In genomic region chr4:105347911-105348310, GRCm38 (mm10) we compare ENCODE assay signal across 17 mouse cellular contexts.
A peak's percentile ranks its signal among the peaks of the same experiment; 100 is the strongest.
DNase-seq lines count a peak whose midpoint lies in the region; ATAC-seq lines count a peak whose summit lies in the region.
"Had no signal": no experiment of that assay in that cellular context is flagged by ENCODE, and none has a peak within 500 bp of the region (broad histone marks: within the 10 kb centered on the region; RNA-seq: fewer than 3 reads in every experiment).

No protein-coding gene starts in this region.

- no peaks in the 10 kb centered on the region for H3K36me3 ChIP-seq in kidney, embryonic 16.5 days (ENCODE audit: insufficient read depth, low read length)
- H3K36me3 ChIP-seq in limb, embryonic 13.5 days: no peaks in the 10 kb centered on the region
- H3K36me3 ChIP-seq: forebrain, embryonic 12.5 days; midbrain, embryonic 15.5 days had no signal

- peak; percentile 87 for ATAC-seq in kidney, embryonic 16.5 days (ENCODE audit: low FRiP score, low TSS enrichment)
- ATAC-seq in limb, embryonic 13.5 days (ENCODE audit: low FRiP score, low read depth): peak; percentile 16; the same call in 1 of the 2 replicates
- ATAC-seq: midbrain, embryonic 15.5 days had no signal

- H3K9ac ChIP-seq in kidney, embryonic 16.5 days (replicated peaks; ENCODE audit: low read length): no peak overlapping the region
- H3K9ac ChIP-seq in limb, embryonic 13.5 days: no peak overlapping the region
- H3K9ac ChIP-seq: forebrain, embryonic 12.5 days; liver, embryonic 14.5 days; midbrain, embryonic 15.5 days had no signal

- no peaks in the 10 kb centered on the region for H3K9me3 ChIP-seq in kidney, embryonic 16.5 days (ENCODE audit: low read length)
- H3K9me3 ChIP-seq in limb, embryonic 13.5 days: no peaks in the 10 kb centered on the region
- H3K9me3 ChIP-seq: forebrain, embryonic 12.5 days; midbrain, embryonic 15.5 days had no signal

- DNase-seq in kidney, adult 8-10 months: no peak
- peak; percentile 67 for DNase-seq in embryo, embryonic 10.5 days (ENCODE audit: low spot score)
- peak; percentile 43 for DNase-seq in embryo, embryonic 11.5 days (ENCODE audit: low read depth, low spot score)
- DNase-seq in spleen, adult 12 weeks (ENCODE audit: low spot score): no peak
- no peak for DNase-seq in heart, adult 9 months (ENCODE audit: low spot score in 2 of 2)
- DNase-seq: adrenal gland, postnatal 36 days; cerebellum, adult 8-10 months; kidney, adult 18-20 months; left cerebral cortex, postnatal 4 days; right cerebral cortex, postnatal 25 days; thymus, postnatal 14 days had no signal

- H3K27ac ChIP-seq in kidney, embryonic 16.5 days (ENCODE audit: low read length): peak overlapping the region; percentile 34; the same call in 1 of the 2 replicates
- no peak overlapping the region for H3K27ac ChIP-seq in limb, embryonic 13.5 days
- H3K27ac ChIP-seq: forebrain, embryonic 12.5 days; layer of hippocampus, adult 2 months; liver, embryonic 14.5 days; midbrain, embryonic 15.5 days had no signal

- no peak overlapping the region for H3K4me2 ChIP-seq in kidney, embryonic 16.5 days (replicated peaks; ENCODE audit: low read depth, low read length)
- H3K4me2 ChIP-seq in limb, embryonic 13.5 days (replicated peaks): no peak overlapping the region
- H3K4me2 ChIP-seq: forebrain, embryonic 12.5 days; midbrain, embryonic 15.5 days had no signal

- no peak overlapping the region for H3K4me3 ChIP-seq in kidney, embryonic 16.5 days (ENCODE audit: low read length)
- H3K4me3 ChIP-seq in limb, embryonic 13.5 days: no peak overlapping the region
- H3K4me3 ChIP-seq: forebrain, embryonic 12.5 days; layer of hippocampus, adult 2 months; midbrain, embryonic 15.5 days had no signal

- no peaks in the 10 kb centered on the region for H3K27me3 ChIP-seq in kidney, embryonic 16.5 days (ENCODE audit: insufficient read depth, low read length)
- no peaks in the 10 kb centered on the region for H3K27me3 ChIP-seq in limb, embryonic 13.5 days
- H3K27me3 ChIP-seq: forebrain, embryonic 12.5 days; midbrain, embryonic 15.5 days had no signal

- 13% methylated on average over 8 of the region's 8 CpGs for WGBS in kidney, embryonic 16.5 days
- 10% methylated on average over 8 of the region's 8 CpGs for WGBS in limb, embryonic 13.5 days

- peaks cover 9% of the 10 kb centered on the region; the same call in 1 of the 2 replicates for H3K4me1 ChIP-seq in kidney, embryonic 16.5 days (ENCODE audit: insufficient read depth, low read length)
- peaks cover 36% of the 10 kb centered on the region for H3K4me1 ChIP-seq in limb, embryonic 13.5 days
- H3K4me1 ChIP-seq: forebrain, embryonic 12.5 days; midbrain, embryonic 15.5 days had no signal

Comparison
In these comparisons a context has a peak if more than half of its experiments do, and no peak if none do; other contexts are left out.
1. DNase-seq: peak in embryo, embryonic 10.5 days (single experiment) and embryo, embryonic 11.5 days (single experiment); none in kidney, adult 8-10 months (0 of 2), spleen, adult 12 weeks (single experiment) and heart, adult 9 months (0 of 2).